Mouse (Mus musculus): ENCODE results near the gene Sh3gl1. TPM values are rescaled to one million over a fixed set of nuclear protein-coding genes. Genes with fewer than 3 reads are reported as not detected.

The Sh3gl1 gene
- polyA plus RNA-seq, 1 experiment from 2014 or later, result 118 TPM

DNA sequence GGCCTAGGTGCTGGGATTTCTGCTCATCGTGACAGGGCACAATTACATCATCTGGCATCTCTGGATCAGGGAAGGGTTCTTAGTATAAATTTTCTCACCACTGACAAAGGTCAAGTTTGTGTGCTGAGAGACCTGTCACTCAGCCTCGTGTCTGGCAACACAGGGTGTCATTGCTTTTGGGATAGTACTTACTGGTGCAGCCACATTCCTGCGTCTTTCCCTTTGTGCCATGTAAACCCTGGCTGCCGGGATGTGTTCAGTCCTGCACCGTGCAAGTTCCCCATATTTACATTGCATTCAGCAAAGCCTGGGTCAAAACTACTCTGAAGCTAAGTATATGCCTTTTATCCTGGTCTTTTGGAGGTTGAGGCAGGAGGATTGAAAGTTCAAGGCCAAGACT, 14.9 kb upstream of the Sh3gl1 start:
- H3K27me3 ChIP-seq (ENCODE audit: control insufficient read depth, insufficient read depth, low read length), result no peaks in the 10 kb centered on the region
- H3K4me3 ChIP-seq (ENCODE audit: low read depth, low read length), result no peak overlapping the region
- no peak overlapping the region for H3K9ac ChIP-seq (ENCODE audit: low read length)
- H3K27ac ChIP-seq (ENCODE audit: low read depth, low read length), result no peak overlapping the region
- peaks cover 20% of the 10 kb centered on the region for H3K36me3 ChIP-seq (ENCODE audit: control insufficient read depth, insufficient read depth, low read length)
- DNase-seq (ENCODE audit: low spot score, missing footprints) (no peak), ATAC-seq (ENCODE audit: low FRiP score) (no peak)
- no peaks in the 10 kb centered on the region for H3K4me1 ChIP-seq (ENCODE audit: control insufficient read depth, insufficient read depth, low read length)
- 92% methylated on average over 5 of the region's 5 CpGs for WGBS
- H3K4me2 ChIP-seq, result no peak overlapping the region
- H3K9me3 ChIP-seq (ENCODE audit: control insufficient read depth, low read length), result no peaks in the 10 kb centered on the region

DNA sequence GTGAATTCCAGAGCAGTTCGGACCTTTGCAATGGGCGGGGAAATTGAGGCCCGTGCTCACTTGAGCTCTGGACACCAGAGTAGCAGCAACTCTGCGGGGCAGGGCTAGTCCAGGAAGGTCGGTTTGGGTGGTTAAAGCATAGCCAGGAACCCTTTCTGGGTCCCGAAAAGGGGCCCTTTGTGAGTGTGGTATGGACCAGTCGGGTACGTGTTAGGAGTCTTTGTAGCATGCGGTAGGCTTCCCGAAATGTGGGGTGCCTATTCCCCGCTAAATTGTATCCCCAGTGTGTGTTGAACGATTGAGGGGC, 4.4 kb upstream of the Sh3gl1 start:
- Histone ChIP-seq H3K9me3 (ENCODE audit: control insufficient read depth, low read length) (no peaks in the 10 kb centered on the region), H3K27ac (ENCODE audit: low read depth, low read length) (peak overlapping the region; percentile 38; the same call in 1 of the 2 replicates), H3K9ac (ENCODE audit: low read length) (peak overlapping the region; percentile 81), H3K27me3 (ENCODE audit: control insufficient read depth, insufficient read depth, low read length) (no peaks in the 10 kb centered on the region), H3K4me3 (ENCODE audit: low read depth, low read length) (peak overlapping the region; percentile 80), H3K4me2 (peak overlapping the region; percentile 79), H3K36me3 (ENCODE audit: control insufficient read depth, insufficient read depth, low read length) (peaks cover 10% of the 10 kb centered on the region), H3K4me1 (ENCODE audit: control insufficient read depth, insufficient read depth, low read length) (peaks cover 11% of the 10 kb centered on the region)
- ATAC-seq (ENCODE audit: low FRiP score) (no peak), DNase-seq (ENCODE audit: low spot score, missing footprints) (no peak)
- WGBS, result 3% methylated on average over 12 of the region's 12 CpGs

GRCm38 (mm10) chr17:56040030-56040856, 3.8 kb upstream of the Sh3gl1 start, which contains the start of gene Chaf1a:
Gene Chaf1a, plus strand, starts transcription at chr17:56040439.
- peak within 1 kb of the TSS; percentile 38; the same call in 1 of the 2 replicates for H3K27ac ChIP-seq (ENCODE audit: low read depth, low read length)
- peaks cover 8% of the 10 kb centered on the region for H3K36me3 ChIP-seq (ENCODE audit: control insufficient read depth, insufficient read depth, low read length)
- peak; percentile 99 for DNase-seq (ENCODE audit: low spot score, missing footprints)
- H3K27me3 ChIP-seq (ENCODE audit: control insufficient read depth, insufficient read depth, low read length), result no peaks in the 10 kb centered on the region
- H3K9me3 ChIP-seq (ENCODE audit: control insufficient read depth, low read length), result no peaks in the 10 kb centered on the region
- peak within 1 kb of the TSS; percentile 80 for H3K4me3 ChIP-seq (ENCODE audit: low read depth, low read length)
- under 1% methylated on average over 68 of the region's 68 CpGs for WGBS
- H3K4me1 ChIP-seq (ENCODE audit: control insufficient read depth, insufficient read depth, low read length), result peaks cover 16% of the 10 kb centered on the region
- ATAC-seq (ENCODE audit: low FRiP score), result peak; percentile 84
- H3K9ac ChIP-seq (ENCODE audit: low read length), result peak within 1 kb of the TSS; percentile 81
- peak within 1 kb of the TSS; percentile 79 for H3K4me2 ChIP-seq

- peaks cover 4% of the 10 kb centered on the region; the same call in 1 of the 2 replicates for H3K36me3 ChIP-seq (ENCODE audit: control insufficient read depth, insufficient read depth, low read length)
- no peaks in the 10 kb centered on the region for H3K27me3 ChIP-seq (ENCODE audit: control insufficient read depth, insufficient read depth, low read length)
- DNase-seq (ENCODE audit: low spot score, missing footprints), result peak; percentile 65
- H3K9me3 ChIP-seq (ENCODE audit: control insufficient read depth, low read length), result no peaks in the 10 kb centered on the region
- H3K4me3 ChIP-seq (ENCODE audit: low read depth, low read length), result no peak overlapping the region
- no peak overlapping the region for H3K27ac ChIP-seq (ENCODE audit: low read depth, low read length)
- H3K4me2 ChIP-seq, result no peak overlapping the region
- WGBS, result 85% methylated on average over 4 of the region's 4 CpGs
- H3K4me1 ChIP-seq (ENCODE audit: control insufficient read depth, insufficient read depth, low read length), result peaks cover 20% of the 10 kb centered on the region
- ATAC-seq (ENCODE audit: low FRiP score), result no peak
- H3K9ac ChIP-seq (ENCODE audit: low read length), result no peak overlapping the region
Observed at GRCm38 (mm10) chr17:56039345-56039744, 2.9 kb upstream of the Sh3gl1 start.

DNA sequence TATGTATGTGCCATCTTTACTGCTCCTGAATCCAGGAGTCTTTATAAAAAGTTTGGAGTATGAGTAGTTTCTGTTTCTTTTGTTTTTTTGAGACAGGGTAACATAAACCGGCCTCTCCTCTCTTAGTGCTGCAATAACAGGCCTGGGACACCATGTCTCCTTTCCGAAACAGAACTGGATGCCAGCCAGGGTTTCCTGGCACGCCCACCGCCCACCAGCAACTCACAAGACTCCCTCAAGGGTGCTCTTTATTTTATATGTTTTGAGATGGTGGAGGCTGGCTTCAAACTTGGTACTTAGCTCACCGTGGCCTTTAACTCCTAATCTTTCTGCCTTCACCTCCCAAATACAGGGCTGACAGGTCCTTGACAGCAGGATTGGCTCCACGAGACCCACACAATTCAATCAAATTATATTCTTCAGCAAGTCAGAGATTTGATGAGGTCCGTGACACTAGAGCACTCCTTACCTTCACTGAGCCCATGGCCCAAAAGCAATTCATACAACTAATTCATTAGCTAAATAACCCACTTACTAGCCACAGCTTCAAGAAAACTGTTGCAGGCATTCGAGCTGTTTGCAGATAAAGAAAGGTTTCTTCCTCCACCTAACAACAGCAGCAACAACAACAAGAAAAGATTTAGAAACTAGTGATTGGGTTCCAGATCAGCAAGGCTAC, 2.3 kb upstream of the Sh3gl1 start:
- Histone ChIP-seq H3K4me1 (ENCODE audit: control insufficient read depth, insufficient read depth, low read length) (peaks cover 20% of the 10 kb centered on the region), H3K27ac (ENCODE audit: low read depth, low read length) (no peak overlapping the region), H3K27me3 (ENCODE audit: control insufficient read depth, insufficient read depth, low read length) (no peaks in the 10 kb centered on the region), H3K4me2 (no peak overlapping the region), H3K9me3 (ENCODE audit: control insufficient read depth, low read length) (no peaks in the 10 kb centered on the region), H3K36me3 (ENCODE audit: control insufficient read depth, insufficient read depth, low read length) (no peaks in the 10 kb centered on the region; the same call in 1 of the 2 replicates), H3K9ac (ENCODE audit: low read length) (no peak overlapping the region), H3K4me3 (ENCODE audit: low read depth, low read length) (no peak overlapping the region)
- WGBS, result 91% methylated on average over 8 of the region's 8 CpGs
- no peak for ATAC-seq (ENCODE audit: low FRiP score)
- DNase-seq (ENCODE audit: low spot score, missing footprints), result peak; percentile 64

- WGBS, result 40% methylated on average over 13 of the region's 13 CpGs
- DNase-seq (ENCODE audit: low spot score, missing footprints) (no peak), ATAC-seq (ENCODE audit: low FRiP score) (peak; percentile 20)
- no peak overlapping the region for H3K27ac ChIP-seq (ENCODE audit: low read depth, low read length)
- peaks cover 17% of the 10 kb centered on the region for H3K4me1 ChIP-seq (ENCODE audit: control insufficient read depth, insufficient read depth, low read length)
- H3K4me3 ChIP-seq (ENCODE audit: low read depth, low read length), result peak overlapping the region; percentile 2; the same call in 1 of the 2 replicates
- H3K36me3 ChIP-seq (ENCODE audit: control insufficient read depth, insufficient read depth, low read length), result no peaks in the 10 kb centered on the region; the same call in 1 of the 2 replicates
- peak overlapping the region; percentile 10; the same call in 1 of the 2 replicates for H3K9ac ChIP-seq (ENCODE audit: low read length)
- no peaks in the 10 kb centered on the region for H3K27me3 ChIP-seq (ENCODE audit: control insufficient read depth, insufficient read depth, low read length)
- H3K4me2 ChIP-seq, result peak overlapping the region; percentile 26; the same call in 1 of the 2 replicates
- H3K9me3 ChIP-seq (ENCODE audit: control insufficient read depth, low read length), result no peaks in the 10 kb centered on the region
Observed at GRCm38 (mm10) chr17:56036901-56037287, 459 bp upstream of the Sh3gl1 start.

GRCm38 (mm10) chr17:56035216-56035615, 1.2 kb downstream of the Sh3gl1 start:
- H3K27me3 ChIP-seq (ENCODE audit: control insufficient read depth, insufficient read depth, low read length), result no peaks in the 10 kb centered on the region
- no peak for ATAC-seq (ENCODE audit: low FRiP score)
- H3K4me3 ChIP-seq (ENCODE audit: low read depth, low read length), result peak overlapping the region; percentile 87
- H3K9ac ChIP-seq (ENCODE audit: low read length), result peak overlapping the region; percentile 90
- peak; percentile 82 for DNase-seq (ENCODE audit: low spot score, missing footprints)
- H3K9me3 ChIP-seq (ENCODE audit: control insufficient read depth, low read length), result no peaks in the 10 kb centered on the region
- WGBS, result 83% methylated on average over 4 of the region's 4 CpGs
- H3K27ac ChIP-seq (ENCODE audit: low read depth, low read length), result no peak overlapping the region
- peaks cover 9% of the 10 kb centered on the region for H3K4me1 ChIP-seq (ENCODE audit: control insufficient read depth, insufficient read depth, low read length)
- H3K36me3 ChIP-seq (ENCODE audit: control insufficient read depth, insufficient read depth, low read length), result no peaks in the 10 kb centered on the region; the same call in 1 of the 2 replicates
- peak overlapping the region; percentile 66 for H3K4me2 ChIP-seq

DNA sequence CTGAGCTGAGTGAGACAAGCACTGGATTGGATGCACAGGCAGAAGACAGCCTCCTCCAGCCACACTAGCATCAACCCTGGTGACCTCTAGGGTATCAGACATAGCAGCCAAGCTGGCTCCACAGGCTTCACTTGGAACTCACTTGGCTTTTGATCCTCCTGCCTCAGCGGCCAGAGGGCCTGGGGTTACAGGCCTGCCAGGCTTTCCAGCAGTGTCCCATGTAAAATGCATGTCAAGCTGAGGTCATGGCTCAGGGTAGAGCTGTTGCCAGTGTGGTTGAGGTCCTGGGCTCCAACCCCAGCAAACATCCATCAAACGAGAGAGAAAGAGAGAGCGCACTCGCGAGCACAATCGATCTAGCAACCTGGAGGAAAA, 1.7 kb downstream of the Sh3gl1 start:
- no peaks in the 10 kb centered on the region for H3K27me3 ChIP-seq (ENCODE audit: control insufficient read depth, insufficient read depth, low read length)
- no peak overlapping the region for H3K4me3 ChIP-seq (ENCODE audit: low read depth, low read length)
- WGBS, result 88% methylated on average over 6 of the region's 6 CpGs
- H3K36me3 ChIP-seq (ENCODE audit: control insufficient read depth, insufficient read depth, low read length), result no peaks in the 10 kb centered on the region; the same call in 1 of the 2 replicates
- DNase-seq (ENCODE audit: low spot score, missing footprints) (no peak), ATAC-seq (ENCODE audit: low FRiP score) (no peak)
- no peaks in the 10 kb centered on the region for H3K9me3 ChIP-seq (ENCODE audit: control insufficient read depth, low read length)
- H3K27ac ChIP-seq (ENCODE audit: low read depth, low read length), result no peak overlapping the region
- no peak overlapping the region; the same call in 1 of the 2 replicates for H3K9ac ChIP-seq (ENCODE audit: low read length)
- no peak overlapping the region for H3K4me2 ChIP-seq
- H3K4me1 ChIP-seq (ENCODE audit: control insufficient read depth, insufficient read depth, low read length), result peaks cover 9% of the 10 kb centered on the region
